Mouse (Mus musculus) spleen, postnatal 10 days (tissue): Measurements from ENCODE around the gene Cnp.
"Not testable (repeated sequence)": the region's sequence is repeated elsewhere in the genome, so short reads cannot be mapped to it uniquely, and the experiment has no call there.

Source experiments
- DNase-seq, 2 experiments: peaks; one replicate each; pipeline ENCODE4 v3.0.0; 2021 to 2022; ENCODE audit warnings: low spot score in 2 of 2

The Cnp gene

DNA sequence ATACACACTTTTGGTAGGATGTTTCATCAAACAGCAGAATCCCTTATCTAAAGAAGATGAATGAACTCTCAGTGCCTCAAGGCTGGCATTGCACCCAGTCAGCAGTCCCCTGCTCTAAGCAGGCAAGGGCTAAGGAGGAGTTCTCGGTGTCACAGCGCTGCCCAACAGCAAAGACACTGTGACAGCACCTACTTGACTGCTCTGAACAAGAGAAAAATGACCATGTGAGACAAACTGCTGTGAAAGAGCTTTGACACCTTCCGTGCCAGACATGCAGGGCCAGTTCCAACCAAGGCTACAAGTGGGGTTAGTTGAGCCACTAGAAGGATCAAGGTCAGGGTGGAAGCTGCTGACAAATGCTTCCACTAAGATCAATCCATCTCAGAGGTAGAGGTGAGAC is 10.4 kb downstream of the Cnp start:
- DNase-seq: no peak

DNA sequence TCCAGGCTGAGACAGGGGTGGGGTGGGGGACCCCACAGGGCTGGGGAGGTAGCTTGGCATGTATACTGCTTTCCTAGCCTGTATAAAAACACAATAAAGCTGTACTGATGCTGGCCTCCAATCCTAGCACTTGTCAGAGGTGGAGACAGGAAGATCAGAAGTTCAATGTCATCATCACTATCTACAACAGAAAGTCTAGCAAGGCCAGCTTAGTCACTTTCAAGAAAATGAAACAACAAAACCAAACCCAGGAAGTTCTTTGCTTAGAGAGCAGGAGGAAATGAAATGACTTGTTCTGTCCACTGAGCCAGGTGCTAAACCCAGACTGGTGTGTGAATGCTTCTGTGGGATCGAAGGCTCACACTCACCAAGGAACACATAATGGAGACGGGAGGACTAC is 13.8 kb downstream of the Cnp start:
- no peak for DNase-seq

DNA sequence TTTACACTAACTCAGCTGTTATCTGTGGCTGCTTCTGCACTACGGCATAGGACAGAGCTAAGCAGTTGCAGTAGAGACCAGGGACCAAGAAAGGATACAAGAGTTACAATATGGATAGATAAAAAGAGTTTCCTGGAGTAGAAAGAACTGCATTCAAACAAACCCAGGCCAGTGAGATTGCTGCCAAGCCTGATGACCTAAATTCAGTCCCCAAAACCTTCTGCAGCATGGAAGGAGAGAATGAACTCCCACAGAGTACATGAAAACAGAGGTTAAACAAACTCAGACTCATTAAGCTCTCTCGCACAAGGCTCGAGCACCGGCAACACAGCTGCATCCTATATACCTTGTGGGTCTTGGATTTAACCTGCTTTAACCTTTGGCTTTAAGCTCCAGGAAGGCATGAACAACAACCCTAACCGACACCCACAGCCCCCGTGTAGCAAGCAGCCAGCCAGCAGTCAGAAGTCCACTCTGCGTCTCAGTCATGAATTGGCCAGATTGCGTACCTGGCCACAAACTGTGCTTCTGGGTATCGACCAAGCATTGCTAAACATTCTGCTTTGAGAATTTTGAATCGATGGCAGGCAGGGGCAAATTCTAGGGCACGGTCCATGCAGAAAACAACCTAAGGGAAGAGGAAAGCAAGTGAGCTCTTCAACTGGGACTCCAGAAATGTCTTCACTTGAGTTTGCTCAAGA is 17.8 kb downstream of the Cnp start:
- DNase-seq: no peak

DNA sequence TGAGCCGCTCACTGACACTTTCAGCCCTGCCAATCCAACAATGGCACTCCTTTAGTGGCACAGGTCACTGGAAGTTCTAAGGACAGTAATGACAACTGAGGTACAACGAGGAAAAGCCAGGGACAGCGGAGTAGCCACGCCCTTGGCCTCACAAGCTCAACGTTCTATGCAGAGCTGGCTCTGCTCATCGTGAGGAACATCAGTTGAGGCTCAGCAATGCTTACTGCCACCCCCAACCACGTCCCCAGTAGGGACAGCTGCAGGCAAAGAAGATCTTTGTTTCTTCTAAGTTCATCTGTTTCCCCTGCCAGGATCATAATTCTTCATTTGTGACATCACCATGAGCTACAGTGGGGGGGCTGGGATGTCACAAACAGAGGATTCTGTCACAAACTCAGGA is 19.9 kb downstream of the Cnp start:
- no peak for DNase-seq

DNA sequence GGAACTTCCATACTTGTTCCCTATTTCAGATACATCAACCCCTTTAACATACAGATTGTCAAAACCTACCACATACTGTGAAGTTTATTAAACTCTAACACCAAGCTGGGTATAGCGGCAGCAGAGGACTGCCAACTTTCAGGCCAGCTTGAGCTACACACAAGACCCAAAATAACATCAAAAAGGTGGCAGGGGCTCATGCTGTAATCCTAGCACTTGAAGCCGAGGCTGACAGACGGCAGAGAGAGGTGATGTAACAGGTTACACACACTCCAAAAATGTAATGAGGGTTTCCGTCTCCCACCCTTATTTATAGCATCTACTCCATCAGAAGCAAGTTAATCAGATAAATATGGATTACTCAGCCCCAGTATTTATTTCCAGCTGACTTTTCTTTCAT is 20.8 kb downstream of the Cnp start:
- DNase-seq: no peak

DNA sequence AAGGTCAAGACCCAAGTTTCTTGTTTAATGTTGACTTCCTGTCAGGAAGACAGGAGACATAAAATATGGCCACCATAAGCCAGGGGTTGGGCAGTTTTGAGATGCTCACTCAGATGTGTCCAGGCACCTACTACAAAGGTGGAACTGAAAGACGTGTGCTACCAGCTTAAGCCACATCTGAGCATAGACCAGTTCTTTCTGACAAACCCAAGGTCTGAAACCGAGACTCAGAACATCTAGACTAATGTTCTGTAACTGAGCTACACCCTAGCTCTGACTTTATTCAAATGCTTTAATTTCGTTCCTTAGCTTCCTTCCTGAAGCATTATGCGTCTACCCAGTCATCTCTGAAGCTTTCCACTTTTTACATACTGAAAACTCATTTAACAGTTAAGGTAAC is 23.4 kb downstream of the Cnp start:
- DNase-seq: no peak

DNA sequence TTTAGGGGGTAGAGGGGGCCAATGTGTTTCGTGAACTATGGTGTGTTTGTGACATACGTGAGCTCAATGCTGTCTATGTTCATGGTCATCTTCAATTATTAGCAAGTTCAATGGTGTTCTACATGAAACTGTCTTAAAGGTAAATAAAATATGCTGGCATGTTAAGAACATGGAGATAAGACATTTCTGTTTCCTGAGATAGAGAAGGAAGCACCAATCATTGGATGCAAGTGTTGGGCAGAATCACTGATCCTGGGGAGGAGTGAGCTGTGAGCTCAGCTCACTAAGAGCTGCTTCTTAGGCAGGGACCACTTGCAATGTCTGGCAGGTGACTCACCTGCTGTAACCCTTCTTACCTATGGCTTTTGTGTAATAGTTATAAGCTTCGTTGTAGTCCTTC is 26.7 kb downstream of the Cnp start:
- DNase-seq: no peak

DNA sequence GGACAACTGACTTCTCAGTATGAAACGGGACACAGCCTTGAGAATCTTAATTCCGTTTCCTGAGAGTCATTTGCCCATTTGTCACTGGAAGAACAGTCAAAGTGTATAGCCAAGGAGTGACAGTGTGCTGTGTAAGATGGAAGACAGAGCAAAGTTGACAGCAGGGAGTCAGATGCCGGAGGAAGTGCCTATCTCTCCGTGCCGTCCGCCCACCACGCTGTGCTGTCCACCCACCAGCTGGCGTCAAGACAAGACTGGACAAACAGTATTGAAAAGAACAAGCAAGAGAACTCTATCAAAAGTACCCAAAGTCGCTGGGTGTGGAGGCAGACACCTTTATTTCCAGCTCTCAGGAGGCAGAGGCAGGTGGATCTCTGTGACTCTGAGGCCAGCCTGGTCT is 28.5 kb downstream of the Cnp start:
- no peak for DNase-seq

DNA sequence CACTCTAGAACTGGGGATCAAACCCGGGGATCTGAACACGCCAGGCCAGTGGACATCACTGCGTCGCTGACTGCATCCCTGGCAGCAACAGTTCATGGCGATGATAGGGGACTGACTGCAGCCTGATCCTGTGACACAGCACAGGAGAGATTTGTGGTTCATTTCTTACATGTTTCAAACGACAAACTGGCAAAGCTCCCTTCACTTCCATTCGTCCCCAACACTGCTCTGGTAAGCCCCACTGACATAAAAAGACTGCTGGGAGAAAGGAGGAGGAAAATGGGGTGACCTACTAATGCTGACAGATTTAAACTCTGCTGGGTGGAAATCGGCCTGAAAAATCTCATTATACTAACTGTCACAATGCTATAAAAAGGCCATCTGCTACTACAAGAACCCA is 29.1 kb downstream of the Cnp start:
- DNase-seq: no peak

DNA sequence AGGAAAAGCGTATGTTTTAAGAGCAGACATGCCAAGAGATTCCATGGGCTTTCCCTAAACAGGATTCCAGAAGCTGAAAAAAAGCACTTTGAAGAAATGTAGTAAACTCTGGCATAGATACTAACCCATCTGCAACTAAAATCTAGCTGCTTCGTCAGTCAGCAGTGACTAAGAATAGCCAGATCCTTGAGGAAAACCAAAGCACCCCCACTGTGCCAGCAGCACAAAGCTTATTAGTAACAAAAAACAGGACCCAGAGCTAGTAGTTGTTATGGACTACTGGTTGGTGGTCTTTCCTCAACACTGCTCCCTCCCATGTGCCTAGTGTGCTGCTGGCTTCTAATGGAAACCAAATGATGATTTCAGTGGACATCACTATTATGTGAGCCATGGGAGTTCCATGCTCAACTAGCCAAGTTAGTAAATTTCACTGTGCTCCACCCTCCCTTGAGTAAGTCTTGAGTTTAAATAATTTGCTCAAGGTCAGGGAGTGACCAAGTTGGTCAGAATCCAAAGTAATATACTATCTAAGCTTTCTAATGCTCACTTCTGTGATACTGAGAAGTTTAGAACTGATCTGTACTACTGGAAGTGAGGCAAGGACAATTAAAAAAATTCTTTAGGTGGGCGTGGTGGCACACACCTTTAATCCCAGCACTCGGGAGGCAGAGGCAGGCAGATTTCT is 29.8 kb downstream of the Cnp start:
- no peak for DNase-seq

DNA sequence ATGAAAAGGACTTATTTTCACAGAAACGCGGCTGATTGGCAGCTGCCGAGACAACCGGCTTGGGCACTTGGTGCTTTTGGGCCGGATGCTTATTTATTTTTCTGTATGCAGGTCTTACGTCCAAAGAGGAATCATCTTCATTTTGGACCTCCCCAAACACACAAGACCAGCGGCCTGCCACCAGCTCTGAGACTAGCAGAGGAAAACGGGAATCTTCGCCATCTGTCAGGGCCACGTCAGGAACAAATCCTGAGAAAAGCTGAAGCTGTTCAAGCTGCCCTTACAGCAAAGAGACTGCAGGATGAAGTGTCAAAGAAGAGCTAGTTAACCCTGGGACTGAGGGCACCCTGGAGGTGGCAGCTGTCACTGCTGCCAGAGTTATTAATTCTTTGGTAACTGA is 30.7 kb downstream of the Cnp start:
- no peak for DNase-seq

DNA sequence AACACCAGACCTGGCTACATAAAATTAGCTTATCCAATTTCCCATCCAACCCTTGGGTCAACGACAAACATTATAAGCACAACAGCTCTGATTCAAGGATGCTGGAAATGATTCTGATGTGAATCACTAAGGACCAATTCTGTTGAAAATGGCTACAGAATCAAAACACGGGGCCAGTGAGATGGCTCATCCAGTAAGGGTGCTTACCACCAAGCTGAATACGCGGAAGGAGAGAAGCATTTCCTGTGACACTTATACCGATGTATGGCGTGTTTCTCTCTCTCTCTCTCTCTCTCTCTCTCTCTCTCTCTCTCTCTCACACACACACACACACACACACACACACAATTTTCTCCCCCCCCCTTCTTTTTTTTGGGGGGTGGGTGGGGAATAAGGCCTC is 32.4 kb downstream of the Cnp start:
- DNase-seq: no peak

DNA sequence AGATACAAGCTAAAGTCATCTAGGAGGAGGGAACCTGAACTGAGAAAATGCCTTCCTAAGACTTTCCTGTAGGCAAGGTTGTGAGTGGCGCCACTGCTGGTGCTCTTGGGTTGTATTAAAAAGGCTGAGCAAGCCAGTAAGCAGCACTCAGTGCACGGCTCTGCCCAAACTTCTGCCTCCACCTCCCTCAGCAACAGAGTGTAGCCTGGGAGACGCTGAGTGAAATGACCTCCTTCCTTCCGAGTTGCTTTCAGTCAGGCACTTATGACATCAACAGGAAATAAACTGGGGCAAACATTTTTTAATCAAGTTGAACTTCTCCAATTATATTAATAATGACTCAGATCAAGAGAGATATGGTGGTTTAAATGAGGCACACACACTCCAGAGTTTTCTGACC is 34.1 kb downstream of the Cnp start:
- DNase-seq: no peak

DNA sequence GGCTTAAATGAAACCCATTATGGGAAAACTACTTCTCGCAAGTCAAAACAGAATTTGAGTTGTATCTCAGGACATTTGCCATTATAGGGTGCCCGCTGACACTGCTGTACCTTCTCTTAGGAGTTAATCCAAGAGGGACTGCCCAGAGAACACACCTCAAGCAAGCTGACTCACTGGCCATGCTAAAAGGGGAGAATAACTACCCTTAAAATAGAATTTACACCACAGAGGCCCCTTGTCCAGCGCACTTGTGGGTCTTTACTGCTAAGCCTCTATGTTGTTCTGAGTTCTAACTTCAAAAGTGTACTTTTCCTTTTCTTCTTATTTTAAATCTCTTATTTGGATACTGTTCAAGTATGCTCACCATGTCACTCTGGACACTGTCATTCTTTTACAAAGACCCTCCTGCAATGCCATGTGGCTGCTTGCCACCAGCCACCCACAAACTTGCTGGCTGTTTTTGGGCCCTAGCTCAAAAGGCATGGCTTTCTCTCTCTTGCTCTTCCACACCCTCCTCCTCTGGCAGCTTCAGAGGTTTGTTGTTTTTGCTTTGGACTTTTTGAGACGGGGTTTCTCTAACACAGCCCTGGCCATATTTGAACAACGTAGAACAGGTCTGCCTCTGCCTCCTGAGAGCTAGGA is 34.8 kb downstream of the Cnp start:
- DNase-seq: no peak

DNA sequence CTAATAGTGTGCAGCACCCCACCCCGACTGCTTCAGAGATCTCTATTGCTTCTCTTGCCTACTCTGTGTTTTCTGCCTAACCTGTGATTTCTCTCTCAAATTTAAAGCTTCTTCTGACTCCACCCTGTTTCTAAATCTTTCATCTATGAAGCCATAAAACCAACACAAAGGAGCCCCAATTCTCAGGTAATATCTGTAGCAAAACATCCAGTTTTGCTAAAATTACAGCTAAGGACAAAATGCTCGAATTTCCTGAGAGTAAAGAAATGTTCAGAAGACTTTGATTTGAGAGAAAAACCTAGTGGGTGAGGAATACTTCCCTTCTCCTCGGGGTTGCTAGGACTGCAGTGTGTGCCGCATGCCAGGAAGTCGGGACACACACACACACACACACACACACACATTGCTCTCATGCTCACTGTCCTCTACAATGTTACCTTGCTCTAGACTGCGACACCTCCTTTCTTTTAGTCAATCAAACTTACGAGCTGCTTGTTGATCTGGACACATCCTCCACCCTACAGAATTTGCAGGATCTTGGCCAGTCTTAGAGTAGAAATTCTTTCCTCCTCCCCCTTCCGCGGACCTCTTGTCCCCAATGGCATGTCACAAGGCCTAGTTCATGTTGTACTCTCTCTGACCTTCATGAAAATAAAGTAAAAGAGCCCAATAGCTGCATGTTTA is 35.4 kb downstream of the Cnp start:
- DNase-seq: no peak

DNA sequence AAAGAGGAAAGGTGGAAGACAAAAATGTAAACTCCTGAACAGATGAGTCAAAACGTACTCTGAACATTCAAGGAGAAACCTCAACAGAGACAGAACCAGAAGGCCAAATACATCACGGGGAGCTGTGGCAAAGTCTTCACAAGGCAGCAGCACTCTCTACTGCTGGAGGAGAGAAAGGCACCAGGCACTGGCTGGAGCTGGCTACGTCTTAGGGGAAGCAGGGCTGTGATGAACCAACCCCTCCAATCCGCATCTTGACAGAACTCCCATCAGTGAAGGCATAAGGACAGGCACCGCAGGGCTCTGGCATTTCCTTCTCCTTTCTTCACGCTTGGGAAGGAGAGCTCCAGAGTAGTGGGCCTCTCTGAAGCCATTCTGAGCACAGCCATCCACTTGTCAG is 36.9 kb downstream of the Cnp start:
- DNase-seq: no peak

DNA sequence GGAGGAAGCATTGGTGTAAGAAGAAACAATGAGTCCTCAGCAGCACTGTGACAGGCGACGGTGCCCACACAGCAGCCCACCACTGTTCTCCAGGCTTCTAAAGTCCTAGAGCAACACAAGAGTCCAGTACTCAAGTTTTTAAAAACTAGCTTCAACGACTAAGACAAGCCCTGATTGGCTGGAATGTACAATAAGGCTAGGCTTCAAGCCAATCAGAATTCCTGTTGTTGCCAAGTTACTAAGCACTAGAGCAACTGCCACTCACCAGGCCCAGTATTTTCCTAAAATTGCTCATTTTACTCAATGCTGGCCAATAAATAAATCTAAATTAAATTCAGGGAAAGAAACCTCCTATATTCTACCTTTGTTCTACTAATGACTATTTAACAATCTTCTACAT is 38.5 kb downstream of the Cnp start:
- no peak for DNase-seq

DNA sequence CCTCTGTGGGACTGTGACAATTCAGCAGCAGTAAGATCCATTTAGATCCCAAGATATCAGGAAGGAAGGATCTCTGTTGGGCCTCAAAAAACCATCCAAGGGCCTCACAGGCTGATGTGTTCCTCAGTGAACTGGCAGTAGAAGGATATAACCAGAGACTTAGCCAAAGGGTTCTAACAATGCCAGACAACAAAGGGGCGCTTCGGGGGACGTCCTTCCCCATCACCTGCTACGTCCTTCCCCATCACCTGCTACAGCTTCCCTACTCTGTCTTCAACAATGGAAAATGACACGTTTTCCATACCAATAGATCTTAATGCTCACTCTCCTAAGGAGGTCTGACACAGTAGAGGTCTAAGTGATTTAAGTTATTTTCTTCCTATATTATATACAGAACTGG is 41.6 kb downstream of the Cnp start:
- no peak for DNase-seq

DNA sequence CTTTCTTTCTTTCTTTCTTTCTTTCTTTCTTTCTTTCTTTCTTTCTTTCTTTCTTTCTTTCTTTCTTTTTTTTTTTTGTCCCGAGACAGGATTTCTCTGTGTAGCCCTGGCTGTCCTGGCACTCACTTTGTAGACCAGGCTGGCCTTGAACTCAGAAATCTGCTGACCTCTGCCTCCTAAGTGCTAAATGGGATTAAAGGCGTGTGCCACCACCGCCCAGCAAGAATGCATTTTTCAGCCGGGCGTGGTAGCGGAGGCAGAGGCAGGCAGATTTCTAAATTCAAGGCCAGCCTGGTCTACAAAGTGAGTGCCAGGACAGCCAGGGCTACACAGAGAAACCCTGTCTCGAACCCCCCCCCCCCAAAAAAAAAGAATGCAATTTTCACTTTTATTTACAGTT is 42.1 kb downstream of the Cnp start:
- not testable (repeated sequence) for DNase-seq

DNA sequence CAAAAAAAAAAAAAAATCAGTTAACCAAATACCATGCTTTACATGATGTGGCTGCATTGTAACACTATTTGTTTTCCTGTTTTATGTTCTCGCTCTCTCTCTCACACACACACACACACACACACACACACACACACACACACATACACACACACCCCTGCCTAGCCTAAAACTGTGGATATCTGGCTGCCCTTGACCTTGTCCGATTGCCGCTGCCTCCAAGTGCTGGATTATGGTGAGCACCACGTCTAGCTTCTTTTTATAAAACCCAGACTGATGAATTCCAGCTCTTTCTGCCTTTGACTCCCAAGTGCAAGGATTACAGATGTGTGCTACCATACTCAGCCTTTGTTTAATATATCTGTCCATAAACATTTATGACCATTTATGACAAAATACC is 42.8 kb downstream of the Cnp start:
- DNase-seq: no peak

DNA sequence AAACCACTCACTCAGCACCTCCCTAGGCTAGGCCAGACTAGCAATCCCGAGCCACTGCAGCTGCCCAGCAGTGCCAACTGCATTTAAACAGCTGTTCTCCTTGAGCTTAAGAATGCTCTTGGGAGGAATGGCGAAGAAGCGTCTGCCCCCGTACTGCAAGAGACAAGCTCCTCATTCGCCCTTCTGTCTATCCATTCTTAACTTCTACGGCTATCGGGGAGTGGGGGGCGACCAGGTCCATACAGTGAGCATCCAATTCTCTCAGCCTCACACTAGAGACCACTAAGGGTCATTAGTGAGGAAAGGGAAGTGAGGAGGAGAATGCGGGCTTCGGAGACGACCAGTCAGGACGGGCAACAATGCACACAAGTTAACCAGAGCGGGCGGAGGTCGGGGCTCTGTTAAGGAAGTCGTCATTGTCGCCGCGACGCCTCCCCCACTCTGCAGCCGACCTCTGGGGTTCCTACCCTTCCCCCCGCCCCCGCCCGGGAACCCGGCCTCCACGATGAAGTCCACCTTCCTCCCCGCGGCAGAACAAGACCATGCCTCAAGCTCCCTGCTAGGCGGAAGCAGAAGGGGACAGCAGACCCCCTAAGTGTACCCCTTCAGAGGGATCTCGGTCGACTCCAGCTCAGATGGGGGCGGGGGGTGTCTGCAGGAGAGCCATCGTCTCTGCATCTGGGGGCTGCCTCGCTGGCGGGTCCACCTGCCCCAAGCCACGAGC is 44.2 kb downstream of the Cnp start, which contains the start of gene Nkiras2:
Gene Nkiras2, plus strand, starts transcription at position 484 of the 724 bp plus-strand sequence.
- DNase-seq: peak; percentile 53 to 82

DNA sequence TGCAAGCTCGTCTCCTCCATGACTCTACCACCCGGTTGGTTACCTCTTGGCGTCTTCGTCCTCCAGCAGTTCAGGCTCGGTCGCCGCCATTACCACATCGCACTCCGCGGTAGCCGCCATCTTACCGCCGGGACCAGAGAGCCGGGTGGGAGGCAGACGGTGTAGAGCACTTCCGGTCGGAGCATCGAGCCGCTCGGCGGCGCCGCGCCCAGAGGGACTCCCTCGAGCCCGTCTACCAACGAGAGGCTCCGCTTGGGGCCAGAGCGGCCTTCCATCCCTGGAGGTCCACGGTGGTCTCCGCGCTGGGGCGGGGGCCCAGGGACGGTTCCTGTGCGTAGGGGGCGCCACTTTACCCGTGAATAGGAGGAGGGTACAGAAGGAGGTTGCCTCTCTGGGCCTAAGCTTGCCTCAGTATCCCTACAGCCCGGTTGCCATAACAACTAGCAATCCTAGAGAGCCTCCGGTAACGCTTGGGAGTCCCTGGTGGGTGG is 44.8 kb downstream of the Cnp start:
- DNase-seq: peak; percentile 94 to 96
